Mouse (Mus musculus): ENCODE data around the gene Rbm4. TPM values are rescaled to one million over a fixed set of nuclear protein-coding genes. Genes with fewer than 3 reads are reported as not detected.
A peak's percentile ranks its signal among the peaks of the same experiment; 100 is the strongest.

Rbm4 gene
- total RNA-seq, 1 experiment from 2014 or later = 57.2 TPM

DNA sequence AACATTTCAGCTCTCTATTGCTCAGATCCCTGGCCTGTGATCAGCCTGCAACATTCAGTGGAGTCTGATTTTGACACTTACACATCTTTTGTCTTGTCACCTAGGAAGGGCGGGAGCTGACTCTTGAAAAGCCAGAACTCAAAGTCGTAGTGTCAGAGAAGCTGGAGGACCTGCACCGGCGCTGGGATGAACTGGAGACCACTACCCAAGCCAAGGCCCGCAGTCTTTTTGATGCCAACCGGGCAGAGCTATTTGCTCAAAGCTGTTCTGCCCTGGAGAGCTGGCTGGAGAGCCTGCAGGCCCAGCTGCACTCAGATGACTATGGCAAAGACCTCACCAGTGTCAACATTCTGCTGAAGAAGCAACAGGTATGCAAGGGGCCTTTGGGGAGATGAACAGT is 51.5 kb downstream of the Rbm4 start:
- DNase-seq = no peak

DNA sequence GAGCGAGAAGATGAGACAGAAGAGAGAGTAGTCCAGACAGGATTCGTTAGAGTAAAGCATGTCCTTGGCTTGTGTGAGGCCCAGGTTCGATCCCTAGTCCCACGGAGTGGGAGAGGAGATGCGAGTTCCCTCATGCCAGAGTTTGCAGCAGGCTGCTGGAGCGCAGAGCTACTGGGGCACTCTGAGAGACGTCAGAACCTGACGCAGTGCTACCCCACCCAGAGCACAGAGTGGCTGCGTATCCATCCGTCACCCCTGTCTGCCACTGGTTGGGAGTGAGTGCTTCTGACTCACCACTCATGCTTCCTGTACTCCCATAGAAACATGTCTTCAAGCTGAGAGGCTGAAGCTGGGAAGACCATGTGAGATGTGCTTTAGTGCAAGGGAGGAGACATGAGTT is 52.2 kb downstream of the Rbm4 start:
- DNase-seq = peak; percentile 18

DNA sequence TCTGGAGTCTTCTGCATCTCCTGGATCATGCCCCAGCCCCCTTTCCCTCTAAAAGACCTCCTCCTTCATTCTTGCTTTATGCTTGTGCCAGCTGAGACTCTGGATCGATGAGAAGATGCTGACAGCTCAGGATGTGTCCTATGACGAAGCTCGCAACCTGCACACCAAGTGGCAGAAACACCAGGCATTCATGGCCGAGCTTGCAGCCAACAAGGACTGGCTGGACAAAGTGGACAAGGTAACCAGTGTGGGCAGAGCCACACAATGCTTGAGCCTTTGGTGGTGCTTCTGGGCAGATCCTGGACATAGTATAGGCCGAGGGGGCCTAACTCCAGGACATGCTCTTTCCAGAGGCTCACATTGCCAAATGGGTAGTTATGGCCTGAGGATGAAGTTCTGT is 53.9 kb downstream of the Rbm4 start:
- DNase-seq = no peak

DNA sequence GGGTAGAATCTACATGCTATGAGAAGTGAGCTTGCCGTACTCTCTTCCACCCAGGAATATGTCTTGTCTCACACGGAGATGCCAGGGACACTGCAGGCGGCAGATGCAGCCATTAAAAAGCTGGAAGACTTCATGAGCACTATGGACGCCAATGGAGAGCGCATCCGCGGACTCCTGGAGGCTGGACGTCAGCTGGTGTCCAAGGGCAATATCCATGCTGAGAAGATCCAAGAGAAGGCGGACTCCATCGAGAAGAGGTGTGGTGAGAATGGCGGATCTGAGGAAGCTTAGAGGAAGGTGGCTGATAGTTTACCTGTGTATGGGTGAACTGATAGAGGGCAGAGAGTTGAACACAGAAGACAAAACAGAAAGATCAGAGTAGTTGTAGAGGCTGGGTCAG is 54.6 kb downstream of the Rbm4 start:
- no peak for DNase-seq

DNA sequence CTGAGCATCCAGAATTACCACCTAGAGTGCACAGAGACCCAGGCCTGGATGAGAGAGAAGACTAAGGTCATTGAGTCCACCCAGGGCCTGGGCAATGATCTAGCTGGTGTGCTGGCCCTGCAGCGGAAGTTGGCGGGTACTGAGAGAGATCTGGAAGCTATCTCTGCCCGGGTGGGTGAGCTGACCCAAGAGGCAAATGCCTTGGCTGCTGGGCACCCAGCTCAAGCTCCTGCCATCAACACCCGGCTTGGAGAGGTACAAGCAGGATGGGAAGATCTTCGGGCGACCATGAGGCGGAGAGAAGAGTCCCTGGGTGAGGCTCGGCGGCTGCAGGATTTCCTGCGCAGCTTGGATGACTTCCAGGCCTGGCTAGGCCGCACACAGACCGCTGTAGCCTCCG is 55.8 kb downstream of the Rbm4 start:
- no peak for DNase-seq

Other genes starting within 250 kb of the Rbm4 start
- gene Lrfn4, start 178.2 kb downstream of the Rbm4 start, total RNA-seq (2021) = 6.1 and 7.6 TPM in 2 replicates
- 26.1 and 28.6 TPM in 2 replicates for gene Rce1, start 168.3 kb downstream of the Rbm4 start, total RNA-seq (2021)
- gene Gm960, start 95.2 kb downstream of the Rbm4 start, total RNA-seq (2021) = not detected in 2 replicates
- 3.3 and 5.9 TPM in 2 replicates for gene Sptbn2, start 82.7 kb downstream of the Rbm4 start, total RNA-seq (2021)
- 13.1 and 15.2 TPM in 2 replicates for gene Rbm4b, start 37.4 kb downstream of the Rbm4 start, total RNA-seq (2021)
- 23.1 and 30.8 TPM in 2 replicates for gene Gm21992, start 17.7 kb upstream of the Rbm4 start, total RNA-seq (2021)
- gene Rbm14, start 17.7 kb upstream of the Rbm4 start, total RNA-seq (2021) = 43.5 and 45.4 TPM in 2 replicates
- 107 and 116 TPM in 2 replicates for gene Ccs, start 45.4 kb upstream of the Rbm4 start, total RNA-seq (2021)
- 0.19 TPM in 2 replicates for gene Ccdc87, start 45.5 kb upstream of the Rbm4 start, total RNA-seq (2021)
- 261 and 277 TPM in 2 replicates for gene Ctsf, start 61.2 kb upstream of the Rbm4 start, total RNA-seq (2021)
- 0.67 and 1.4 TPM in 2 replicates for gene Actn3, start 84.0 kb upstream of the Rbm4 start, total RNA-seq (2021)
- 15.1 and 17.2 TPM in 2 replicates for gene Zdhhc24, start 84.8 kb upstream of the Rbm4 start, total RNA-seq (2021)
- 10.3 and 11.0 TPM in 2 replicates for gene Bbs1, start 112.7 kb upstream of the Rbm4 start, total RNA-seq (2021)
- 69.2 and 87.7 TPM in 2 replicates for gene Dpp3, start 134.4 kb upstream of the Rbm4 start, total RNA-seq (2021)
- gene Peli3, start 149.2 kb upstream of the Rbm4 start, total RNA-seq (2021) = 5.3 and 5.6 TPM in 2 replicates
- gene Mrpl11, start 168.2 kb upstream of the Rbm4 start, total RNA-seq (2021) = 68.2 and 70.3 TPM in 2 replicates
- gene Npas4, start 196.4 kb upstream of the Rbm4 start, total RNA-seq (2021) = 0.26 TPM in 2 replicates
- gene Slc29a2, start 230.0 kb upstream of the Rbm4 start, total RNA-seq (2021) = 2.3 and 4.4 TPM in 2 replicates
- 28.2 and 29.4 TPM in 2 replicates for gene B4gat1, start 244.9 kb upstream of the Rbm4 start, total RNA-seq (2021)
- gene AC124502.3, start 245.0 kb upstream of the Rbm4 start, total RNA-seq (2021) = 0.56 and 1.5 TPM in 2 replicates
- gene Brms1, start 247.5 kb upstream of the Rbm4 start, total RNA-seq (2021) = 23.9 and 26.3 TPM in 2 replicates